Mouse (Mus musculus): ENCODE measurements at regions not wholly inside any gene's neighbourhood (a gene's known extent, or its start where the extent isn't known, plus 50 kb on each side); places are given as distances from the start of the nearest gene placed in this dataset.

DNA sequence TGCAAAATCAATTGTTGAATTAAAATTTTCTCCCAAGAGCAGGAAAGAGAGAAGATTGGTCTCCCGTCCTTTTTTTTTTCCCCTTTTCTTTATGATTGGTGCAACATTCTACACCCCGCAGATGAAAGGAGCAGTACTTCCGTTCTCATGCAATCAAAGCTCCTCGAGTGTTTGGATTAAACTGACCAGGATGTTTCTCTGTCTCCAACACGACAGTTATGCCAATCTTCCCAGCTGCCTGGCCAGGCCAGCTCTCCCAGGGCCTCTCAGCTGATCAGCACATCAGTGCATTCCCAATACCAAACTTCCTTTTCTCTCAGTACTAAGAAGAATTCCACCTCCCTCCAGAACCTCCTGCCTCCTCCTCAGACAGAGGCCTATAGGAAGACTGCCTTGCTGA is 52.7 kb upstream of the Pde5a start:
- peak; percentile 59 to 83 for DNase-seq

GRCm38 (mm10) chr3:122676851-122677250 is 51.9 kb upstream of the Pde5a start:
- DNase-seq = no peak

Data from lung, postnatal 4 days (tissue).